Comparison of ENCODE assay signal across 23 mouse cellular contexts in genomic region chr11:102952922-102953321, GRCm38 (mm10). TPM values are rescaled to one million over a fixed set of nuclear protein-coding genes. Genes with fewer than 3 reads are reported as not detected.
DNase-seq lines count a peak whose midpoint lies in the region; ATAC-seq and TF ChIP-seq lines count a peak whose summit lies in the region.
"Had no signal": no experiment of that assay in that cellular context is flagged by ENCODE, and none has a peak within 500 bp of the region (broad histone marks: within the 10 kb centered on the region; RNA-seq: fewer than 3 reads in every experiment).

No protein-coding gene starts in this region.

- no peak overlapping the region for H3K4me3 ChIP-seq in kidney, postnatal 0 days (replicated peaks; ENCODE audit: low read depth, low read length)
- H3K4me3 ChIP-seq in kidney, embryonic 14.5 days (ENCODE audit: low read length) = no peak overlapping the region
- H3K4me3 ChIP-seq in forebrain, embryonic 15.5 days = no peak overlapping the region
- H3K4me3 ChIP-seq in midbrain, embryonic 14.5 days (replicated peaks; ENCODE audit: low read depth, low read length) = no peak overlapping the region
- H3K4me3 ChIP-seq: embryonic facial prominence, embryonic 13.5 days; heart, embryonic 10.5 days had no signal

- no peaks in the 10 kb centered on the region for H3K9me3 ChIP-seq in kidney, postnatal 0 days (replicated peaks; ENCODE audit: low read length)
- no peaks in the 10 kb centered on the region for H3K9me3 ChIP-seq in kidney, embryonic 14.5 days (ENCODE audit: control insufficient read depth, low read length)
- no peaks in the 10 kb centered on the region for H3K9me3 ChIP-seq in forebrain, embryonic 15.5 days
- H3K9me3 ChIP-seq in midbrain, embryonic 14.5 days (ENCODE audit: control insufficient read depth, low read length) = no peaks in the 10 kb centered on the region
- H3K9me3 ChIP-seq: embryonic facial prominence, embryonic 13.5 days; heart, embryonic 10.5 days had no signal

- peak; percentile 52; the same call in 1 of the 2 replicates for ATAC-seq in kidney, postnatal 0 days (replicated peaks; ENCODE audit: low FRiP score, low read depth)
- ATAC-seq in kidney, embryonic 14.5 days (ENCODE audit: low FRiP score, low TSS enrichment) = no peak
- peak; percentile 36; the same call in 1 of the 2 replicates for ATAC-seq in forebrain, embryonic 15.5 days (replicated peaks)
- 0 out of 2 replicates have a peak, but pooled peaks have one; percentile 43 for ATAC-seq in midbrain, embryonic 14.5 days (ENCODE audit: low FRiP score, low TSS enrichment)
- ATAC-seq: CD4-positive, CD25-positive, alpha-beta regulatory T cell, adult 4 months; liver, postnatal 0 days; Patski had no signal

- WGBS in kidney, postnatal 0 days = 26% methylated on average over 6 of the region's 6 CpGs
- WGBS in kidney, embryonic 14.5 days = 27% methylated on average over 6 of the region's 6 CpGs
- WGBS in forebrain, embryonic 15.5 days = 24% methylated on average over 6 of the region's 6 CpGs
- 5% methylated on average over 6 of the region's 6 CpGs for WGBS in midbrain, embryonic 14.5 days

- no peaks in the 10 kb centered on the region for H3K36me3 ChIP-seq in kidney, postnatal 0 days (ENCODE audit: insufficient read depth, low read length)
- no peaks in the 10 kb centered on the region for H3K36me3 ChIP-seq in kidney, embryonic 14.5 days (ENCODE audit: control insufficient read depth, insufficient read depth, low read length)
- no peaks in the 10 kb centered on the region for H3K36me3 ChIP-seq in forebrain, embryonic 15.5 days
- no peaks in the 10 kb centered on the region for H3K36me3 ChIP-seq in midbrain, embryonic 14.5 days (ENCODE audit: control insufficient read depth, insufficient read depth, low read length)
- H3K36me3 ChIP-seq: embryonic facial prominence, embryonic 13.5 days; heart, embryonic 10.5 days had no signal

- peaks cover 3% of the 10 kb centered on the region; the same call in 1 of the 2 replicates for H3K4me1 ChIP-seq in kidney, postnatal 0 days (replicated peaks; ENCODE audit: insufficient read depth, low read length)
- peaks cover 14% of the 10 kb centered on the region; the same call in 1 of the 2 replicates for H3K4me1 ChIP-seq in kidney, embryonic 14.5 days (ENCODE audit: control insufficient read depth, insufficient read depth, low read length)
- peaks cover 26% of the 10 kb centered on the region for H3K4me1 ChIP-seq in forebrain, embryonic 15.5 days
- H3K4me1 ChIP-seq in midbrain, embryonic 14.5 days (ENCODE audit: control insufficient read depth, insufficient read depth, low read length) = peaks cover 45% of the 10 kb centered on the region

- no peak for TF ChIP-seq CTCF in kidney, postnatal 0 days (IDR thresholded peaks at IDR 0.05; ENCODE audit: low read depth)

- H3K27ac ChIP-seq in kidney, postnatal 0 days = no peak overlapping the region
- H3K27ac ChIP-seq in kidney, embryonic 14.5 days (ENCODE audit: low read depth, low read length) = no peak overlapping the region
- no peak overlapping the region for H3K27ac ChIP-seq in forebrain, embryonic 15.5 days (replicated peaks)
- H3K27ac ChIP-seq in midbrain, embryonic 14.5 days (replicated peaks; ENCODE audit: low read depth, low read length) = peak overlapping the region; percentile 10
- H3K27ac ChIP-seq: embryonic facial prominence, embryonic 13.5 days; heart, embryonic 10.5 days had no signal

- DNase-seq in embryo, embryonic 11 days = peak; percentile 39
- no peak for DNase-seq in embryo, embryonic 9.5 days (ENCODE audit: extremely low spot score)
- DNase-seq in kidney, postnatal 0 days (ENCODE audit: low spot score) = no peak
- DNase-seq in midbrain, embryonic 14.5 days = peak; percentile 47
- DNase-seq in frontal cortex, adult 2 months (ENCODE audit: extremely low spot score in 1 of 2, low spot score in 1 of 2) = no peak
- DNase-seq in cerebellum, adult 8-10 months = no peak
- DNase-seq: adrenal gland, adult 8-10 months; cerebellum, postnatal 14 days; gastrocnemius, postnatal 36 days; heart, postnatal 10 days; kidney, adult 11 months; kidney, postnatal 25 days; left cerebral cortex, postnatal 4 days; liver; liver, postnatal 0 days; lung, postnatal 10 days; thymus, postnatal 36 days had no signal

- no peak overlapping the region for H3K9ac ChIP-seq in kidney, postnatal 0 days (ENCODE audit: low read depth, low read length)
- no peak overlapping the region for H3K9ac ChIP-seq in kidney, embryonic 14.5 days (ENCODE audit: low read depth, low read length)
- H3K9ac ChIP-seq in forebrain, embryonic 15.5 days (replicated peaks) = no peak overlapping the region
- no peak overlapping the region for H3K9ac ChIP-seq in midbrain, embryonic 14.5 days (replicated peaks; ENCODE audit: low read length)
- H3K9ac ChIP-seq: embryonic facial prominence, embryonic 13.5 days; liver, postnatal 0 days had no signal

- H3K4me2 ChIP-seq in kidney, postnatal 0 days (ENCODE audit: low read length) = no peak overlapping the region
- no peak overlapping the region for H3K4me2 ChIP-seq in kidney, embryonic 14.5 days (replicated peaks; ENCODE audit: low read depth, low read length)
- no peak overlapping the region for H3K4me2 ChIP-seq in forebrain, embryonic 15.5 days (replicated peaks)
- H3K4me2 ChIP-seq in midbrain, embryonic 14.5 days (ENCODE audit: low read length) = no peak overlapping the region
- H3K4me2 ChIP-seq: embryonic facial prominence, embryonic 13.5 days had no signal

- peaks cover 14% of the 10 kb centered on the region; the same call in 1 of the 2 replicates for H3K27me3 ChIP-seq in kidney, postnatal 0 days (ENCODE audit: insufficient read depth, low read length)
- peaks cover 45% of the 10 kb centered on the region for H3K27me3 ChIP-seq in kidney, embryonic 14.5 days (ENCODE audit: control insufficient read depth, insufficient read depth, low read length)
- H3K27me3 ChIP-seq in forebrain, embryonic 15.5 days = peaks cover 16% of the 10 kb centered on the region; the same call in 1 of the 2 replicates
- peaks cover 10% of the 10 kb centered on the region for H3K27me3 ChIP-seq in midbrain, embryonic 14.5 days (ENCODE audit: control insufficient read depth, insufficient read depth, low read length)
- H3K27me3 ChIP-seq: Patski had no signal

RNA-seq across cellular contexts. Expression of gene C1ql1, which starts 6.4 kb away (rescaled TPM):
- 1.4 and 2.3 TPM in 2 replicates for polyA plus RNA-seq in kidney, postnatal 0 days (2015; fragmentation: Nextera tagmentation; extraction: Ambion mirVana)
- polyA plus RNA-seq in kidney, embryonic 14.5 days (2014; fragmentation: Nextera tagmentation; extraction: Ambion mirVana) = 6.7 and 8.3 TPM in 2 replicates
- polyA plus RNA-seq in forebrain, embryonic 15.5 days (2015; fragmentation: Nextera tagmentation; extraction: Ambion mirVana) = 1.8 and 1.9 TPM in 2 replicates
- polyA plus RNA-seq in midbrain, embryonic 14.5 days (2014; fragmentation: Nextera tagmentation; extraction: Ambion mirVana) = 14.3 and 18.8 TPM in 2 replicates
- 20.0 and 24.4 TPM in 2 replicates for polyA plus RNA-seq in frontal cortex, adult 2 months (2012; rRNA removed)
- polyA plus RNA-seq: CD4-positive, CD25-positive, alpha-beta regulatory T cell, adult 4 months had no signal

RNA-seq across cellular contexts. Expression of gene Kif18b, which starts 28.0 kb away (rescaled TPM):
- polyA plus RNA-seq in kidney, postnatal 0 days (2015; fragmentation: Nextera tagmentation; extraction: Ambion mirVana) = 2.6 and 3.4 TPM in 2 replicates
- 8.3 and 13.0 TPM in 2 replicates for polyA plus RNA-seq in kidney, embryonic 14.5 days (2014; fragmentation: Nextera tagmentation; extraction: Ambion mirVana)
- 5.3 and 6.6 TPM in 2 replicates for polyA plus RNA-seq in forebrain, embryonic 15.5 days (2015; fragmentation: Nextera tagmentation; extraction: Ambion mirVana)
- polyA plus RNA-seq in midbrain, embryonic 14.5 days (2014; fragmentation: Nextera tagmentation; extraction: Ambion mirVana) = 1.9 TPM in 2 replicates
- 0.30 and 0.32 TPM in 2 replicates for polyA plus RNA-seq in frontal cortex, adult 2 months (2012; rRNA removed)

RNA-seq across cellular contexts. Expression of gene Gfap, which starts 52.2 kb away (rescaled TPM):
- polyA plus RNA-seq in kidney, postnatal 0 days (2015; fragmentation: Nextera tagmentation; extraction: Ambion mirVana) = 0.20 and 0.33 TPM in 2 replicates
- polyA plus RNA-seq in kidney, embryonic 14.5 days (2014; fragmentation: Nextera tagmentation; extraction: Ambion mirVana) = 0.29 and 0.31 TPM in 2 replicates
- 0.88 and 0.93 TPM in 2 replicates for polyA plus RNA-seq in forebrain, embryonic 15.5 days (2015; fragmentation: Nextera tagmentation; extraction: Ambion mirVana)
- polyA plus RNA-seq in midbrain, embryonic 14.5 days (2014; fragmentation: Nextera tagmentation; extraction: Ambion mirVana) = 0.26 TPM in 1 of 2 replicates, not detected in the other
- 201 and 202 TPM in 2 replicates for polyA plus RNA-seq in frontal cortex, adult 2 months (2012; rRNA removed)
- polyA plus RNA-seq: CD4-positive, CD25-positive, alpha-beta regulatory T cell, adult 4 months had no signal

Comparison
In these comparisons a context has a peak if more than half of its experiments do, and no peak if none do; other contexts are left out.
1. DNase-seq: peak in embryo, embryonic 11 days (single experiment) and midbrain, embryonic 14.5 days (single experiment); none in embryo, embryonic 9.5 days (single experiment), kidney, postnatal 0 days (single experiment), frontal cortex, adult 2 months (0 of 2) and cerebellum, adult 8-10 months (single experiment).
2. RNA of gene Gfap, which starts 52.2 kb away (polyA plus RNA-seq): 201 to 202 TPM in frontal cortex, adult 2 months; 0.88 to 0.93 TPM in forebrain, embryonic 15.5 days, 0.20 to 0.33 TPM in kidney, postnatal 0 days, 0.29 to 0.31 TPM in kidney, embryonic 14.5 days and 0.26 TPM in midbrain, embryonic 14.5 days; every median in the first group is over 100 times any median in the second.